Mouse (Mus musculus) heart, embryonic 14.5 days (tissue): ENCODE measurements around the gene Myzap. TPM values are rescaled to one million over a fixed set of nuclear protein-coding genes. Genes with fewer than 3 reads are reported as not detected.
"Not testable (repeated sequence)": the region's sequence is repeated elsewhere in the genome, so short reads cannot be mapped to it uniquely, and the experiment has no call there.

Experiments
- ATAC-seq: fragments of 200-750 bp; cut with Nextera tagmentation; 2 replicates; pipeline ENCODE4 v1.8.0; 2017; ENCODE audit warnings: low read depth, moderate TSS enrichment; ENCODE audit not compliant: insufficient number of reproducible peaks, insufficient read depth, low FRiP score
- H3K27ac ChIP-seq, 2 experiments: fragments of 200-500 bp in 1 of 2; fragments of 300-500 bp in 1 of 2; sonication (generic) in 1 of 2; replicated peaks in 1 of 2; 2 replicates each; pipeline ENCODE4 v1.5.1; 2012 to 2014; ENCODE audit warnings: low read depth in 2 of 2, low read length in 2 of 2, control low read depth in 1 of 2, mild to moderate bottlenecking in 1 of 2, mixed read lengths in 1 of 2; ENCODE audit not compliant: control insufficient read depth in 1 of 2, insufficient read depth in 1 of 2
- H3K27me3 ChIP-seq: fragments of 300-500 bp; sonication (generic); 2 replicates; pipeline ENCODE4 v1.6.1; 2014; ENCODE audit warnings: mild to moderate bottlenecking, low read length, control low read depth; ENCODE audit not compliant: control insufficient read depth, insufficient read depth
- H3K36me3 ChIP-seq: fragments of 300-500 bp; sonication (generic); 2 replicates; pipeline ENCODE4 v1.6.1; 2014; ENCODE audit warnings: mild to moderate bottlenecking, control low read depth, low read length, mixed read lengths; ENCODE audit not compliant: control insufficient read depth, insufficient read depth
- H3K4me1 ChIP-seq, 2 experiments: fragments of 200-500 bp in 1 of 2; fragments of 300-500 bp in 1 of 2; sonication (generic) in 1 of 2; 2 replicates each; pipeline ENCODE4 v1.6.1; 2012 to 2014; ENCODE audit warnings: low read length in 2 of 2, control low read depth in 1 of 2, mixed read lengths in 1 of 2; ENCODE audit not compliant: control insufficient read depth in 2 of 2, insufficient read depth in 2 of 2
- H3K4me2 ChIP-seq: fragments of 300-500 bp; sonication (generic); 2 replicates; pipeline ENCODE4 v1.6.1; 2014; ENCODE audit warnings: mild to moderate bottlenecking, low read length
- H3K4me3 ChIP-seq, 2 experiments: fragments of 200-500 bp in 1 of 2; fragments of 300-500 bp in 1 of 2; sonication (generic) in 1 of 2; 2 replicates each; pipeline ENCODE4 v1.5.1; 2012 to 2014; ENCODE audit warnings: low read length in 2 of 2, mild to moderate bottlenecking in 2 of 2, control low read depth in 1 of 2, low read depth in 1 of 2, moderate library complexity in 1 of 2; ENCODE audit not compliant: control insufficient read depth in 1 of 2, insufficient read depth in 1 of 2
- H3K9ac ChIP-seq: fragments of 300-500 bp; sonication (generic); 2 replicates; pipeline ENCODE4 v1.6.1; 2014; ENCODE audit warnings: mild to moderate bottlenecking, low read length
- H3K9me3 ChIP-seq: fragments of 300-500 bp; sonication (generic); 2 replicates; pipeline ENCODE4 v1.6.1; 2016; ENCODE audit warnings: low read length, control low read depth; ENCODE audit not compliant: control insufficient read depth
- WGBS: fragments of 180-500 bp; shearing (Covaris S2); extraction: QIAGEN DNeasy Blood & Tissue Kit; methylation state at CpG from one replicate; pipeline ENCODE4 v1.1.7; 2014; 5-methylcytosine and 5-hydroxymethylcytosine counted together
- polyA plus RNA-seq: library from polyadenylated mRNA; unstranded; fragments of >200 nt; fragmentation: Nextera tagmentation; extraction: Ambion mirVana; gene quantifications from 2 replicates; pipeline ENCODE4 v1.2.1, GENCODE M21; 2014

The Myzap gene
- polyA plus RNA-seq, 1 experiment from 2014 or later: 125 TPM

DNA sequence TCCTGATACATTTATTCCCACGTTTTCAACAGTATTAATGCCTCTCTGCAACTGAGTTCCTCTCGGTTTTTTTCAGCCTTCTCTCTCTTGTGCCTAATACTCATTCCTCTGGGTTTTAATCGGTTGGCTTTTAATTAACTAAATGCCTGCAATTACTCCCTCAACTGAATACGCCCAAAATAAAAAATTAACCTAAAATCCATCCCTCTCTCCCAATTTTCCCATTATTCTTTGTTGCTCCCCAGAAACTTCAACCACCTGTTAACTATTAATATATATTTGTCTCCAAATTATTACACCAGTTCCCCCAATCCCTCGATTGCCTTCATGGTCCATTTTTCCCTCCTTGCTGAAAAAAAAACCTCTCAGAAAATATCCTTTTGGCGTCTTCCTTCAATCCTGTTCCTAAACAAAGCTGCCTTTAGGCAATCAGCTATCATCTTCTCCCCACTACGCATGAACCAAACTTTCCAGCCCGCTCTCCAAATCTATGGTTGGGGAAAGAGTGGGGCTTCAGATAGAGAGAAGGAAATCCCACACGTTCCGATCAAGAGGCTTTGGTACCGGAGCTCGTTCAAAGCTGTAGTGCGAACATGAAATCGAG lies 107.2 kb downstream of the Myzap start:
- H3K27ac ChIP-seq: peak overlapping the region; percentile 97
- peaks cover 0 to 16% of the 10 kb centered on the region in 2 experiments for H3K4me1 ChIP-seq
- WGBS: 1% methylated on average over 14 of the region's 14 CpGs
- H3K27me3 ChIP-seq: no peaks in the 10 kb centered on the region
- no peaks in the 10 kb centered on the region for H3K9me3 ChIP-seq
- peak overlapping the region; percentile 94 to 100 for H3K4me3 ChIP-seq
- H3K9ac ChIP-seq: peak overlapping the region; percentile 100
- peaks cover 38% of the 10 kb centered on the region for H3K36me3 ChIP-seq
- H3K4me2 ChIP-seq: peak overlapping the region; percentile 90
- ATAC-seq: no peak

DNA sequence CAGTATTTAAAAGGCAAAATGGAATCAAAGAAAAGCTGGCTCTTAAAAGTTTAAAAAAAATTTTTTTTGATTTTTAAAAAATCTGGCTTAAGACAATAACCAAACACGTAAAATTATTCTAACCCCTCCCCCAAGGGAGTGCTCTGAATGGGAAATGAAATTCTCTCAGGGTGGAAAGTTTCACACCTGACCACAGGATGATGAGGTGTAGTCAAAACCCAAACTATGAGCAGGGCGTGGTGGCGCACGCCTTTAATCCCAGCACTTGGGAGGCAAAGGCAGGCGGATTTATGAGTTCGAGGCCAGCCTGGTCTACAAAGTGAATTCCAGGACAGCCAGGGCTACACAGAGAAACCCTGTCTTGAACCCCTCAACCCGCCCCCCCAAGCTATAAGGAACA lies 108.3 kb downstream of the Myzap start:
- peaks cover 0 to 16% of the 10 kb centered on the region in 2 experiments for H3K4me1 ChIP-seq
- peaks cover 49% of the 10 kb centered on the region for H3K36me3 ChIP-seq
- ATAC-seq, H3K27ac ChIP-seq, H3K27me3 ChIP-seq, H3K9me3 ChIP-seq: not testable (repeated sequence)
- peak overlapping the region in 1 of 2 experiments; percentile 100; a peak in 2 of 4 replicates for H3K4me3 ChIP-seq
- WGBS: 86% methylated on average over 7 of the region's 7 CpGs
- peak overlapping the region; percentile 100 for H3K9ac ChIP-seq
- H3K4me2 ChIP-seq: peak overlapping the region; percentile 90

DNA sequence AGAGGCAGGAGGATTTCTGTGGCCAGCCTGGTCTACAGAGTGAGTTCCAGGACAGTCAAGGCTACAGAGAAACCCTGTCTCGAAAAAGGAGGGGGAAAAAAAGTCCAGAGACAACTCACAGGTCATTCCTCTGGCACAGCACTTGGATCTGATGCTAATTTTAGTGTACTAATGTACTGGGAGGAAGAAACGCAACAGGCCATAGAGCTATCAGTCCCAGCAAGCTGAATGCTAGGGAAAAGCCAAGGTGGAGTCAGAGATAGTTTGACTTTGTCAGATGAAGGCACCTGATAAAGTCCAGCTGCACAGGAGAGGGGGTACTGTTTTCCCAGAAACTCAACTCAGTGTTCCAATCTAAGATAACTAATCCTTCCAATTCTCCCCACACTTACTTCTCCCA lies 111.9 kb downstream of the Myzap start:
- Histone ChIP-seq H3K27me3 (no peaks in the 10 kb centered on the region), H3K9ac (no peak overlapping the region), H3K4me3 (no peak overlapping the region), H3K4me2 (no peak overlapping the region), H3K36me3 (peaks cover 80% of the 10 kb centered on the region), H3K27ac (no peak overlapping the region), H3K4me1 (peaks cover 0 to 16% of the 10 kb centered on the region in 2 experiments; a peak in 3 of 4 replicates), H3K9me3 (peaks cover 6% of the 10 kb centered on the region; the same call in 1 of the 2 replicates)
- WGBS: 49% methylated on average over 2 of the region's 2 CpGs
- no peak for ATAC-seq

DNA sequence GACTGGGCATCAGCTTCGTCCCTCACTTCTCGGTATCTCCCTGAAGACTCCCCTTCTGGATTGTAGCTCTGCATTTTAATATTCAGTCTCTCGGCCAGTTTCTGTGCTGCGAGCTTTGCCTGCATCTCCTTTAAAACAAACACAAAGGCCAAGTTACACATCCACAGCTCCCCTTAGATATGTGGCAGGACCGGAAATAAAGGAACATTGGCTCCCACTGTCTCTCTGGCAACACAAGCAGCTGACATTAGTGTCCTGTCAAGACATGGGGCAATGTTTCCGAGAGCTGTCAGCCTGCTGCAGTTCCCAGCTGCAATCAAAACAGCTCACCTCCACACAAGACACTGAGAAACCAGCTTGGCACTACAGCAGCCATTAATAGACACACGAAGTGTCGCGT lies 112.7 kb downstream of the Myzap start:
- H3K4me3 ChIP-seq: no peak overlapping the region

DNA sequence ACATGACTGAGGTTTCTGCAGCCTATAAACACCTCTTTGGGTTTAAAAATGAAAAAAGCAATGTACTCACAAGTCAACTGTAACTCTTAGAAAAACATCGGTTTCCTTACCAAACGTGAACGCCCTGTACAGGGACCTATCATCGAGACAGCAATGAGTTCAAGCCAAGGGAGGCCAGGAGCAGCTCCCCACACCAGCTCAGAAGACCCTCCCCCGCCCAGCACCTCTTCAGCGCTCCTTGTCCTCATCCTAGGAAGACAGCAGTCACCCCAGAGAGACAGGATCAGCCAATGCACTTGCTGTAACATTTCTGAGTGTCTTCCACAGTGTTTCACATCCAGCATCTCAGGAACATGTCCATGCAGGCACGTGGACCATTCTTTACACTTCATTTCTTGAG lies 113.6 kb downstream of the Myzap start:
- Histone ChIP-seq H3K4me1 (peaks cover 0 to 8% of the 10 kb centered on the region in 2 experiments; a peak in 3 of 4 replicates), H3K36me3 (peaks cover 96% of the 10 kb centered on the region), H3K4me2 (no peak overlapping the region), H3K9ac (no peak overlapping the region), H3K9me3 (peaks cover 6% of the 10 kb centered on the region; the same call in 1 of the 2 replicates), H3K27me3 (no peaks in the 10 kb centered on the region), H3K4me3 (no peak overlapping the region), H3K27ac (no peak overlapping the region)
- ATAC-seq: no peak
- WGBS: 88% methylated on average over 7 of the region's 7 CpGs

More for the DNA sequence above, 112.7 kb downstream of the Myzap start:
- no peak for ATAC-seq
- WGBS: 86% methylated on average over 9 of the region's 9 CpGs
- Histone ChIP-seq H3K4me1 (peaks cover 0 to 16% of the 10 kb centered on the region in 2 experiments; a peak in 3 of 4 replicates), H3K4me2 (no peak overlapping the region), H3K9ac (no peak overlapping the region), H3K36me3 (peaks cover 89% of the 10 kb centered on the region), H3K27ac (no peak overlapping the region), H3K27me3 (no peaks in the 10 kb centered on the region), H3K9me3 (peaks cover 6% of the 10 kb centered on the region; the same call in 1 of the 2 replicates)

DNA sequence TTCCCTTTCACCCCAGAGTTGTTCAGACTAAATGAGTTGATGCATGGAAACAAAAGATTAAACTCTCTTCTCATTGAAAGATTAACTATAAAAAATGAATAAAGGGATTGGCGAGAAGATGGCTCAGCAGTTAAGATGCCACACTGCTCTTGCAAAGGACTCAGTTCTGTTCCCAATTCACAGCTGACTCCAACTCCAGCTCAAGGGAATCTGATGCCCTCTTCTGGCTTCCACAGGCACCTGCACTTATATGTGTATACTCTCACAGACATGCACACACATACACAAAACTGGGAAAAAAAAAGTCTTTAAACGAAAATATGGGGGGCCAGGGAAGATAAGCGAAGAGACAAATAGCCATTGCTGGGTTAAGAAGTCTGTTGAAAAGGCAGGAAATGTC lies 115.6 kb downstream of the Myzap start:
- Histone ChIP-seq H3K27me3 (no peaks in the 10 kb centered on the region), H3K4me2 (no peak overlapping the region), H3K9me3 (peaks cover 6% of the 10 kb centered on the region; the same call in 1 of the 2 replicates), H3K4me1 (no peaks in the 10 kb centered on the region; a peak in 1 of 4 replicates), H3K27ac (no peak overlapping the region), H3K9ac (no peak overlapping the region), H3K36me3 (peaks cover 79% of the 10 kb centered on the region), H3K4me3 (no peak overlapping the region)
- WGBS: 98% methylated on average over 3 of the region's 3 CpGs
- no peak for ATAC-seq

DNA sequence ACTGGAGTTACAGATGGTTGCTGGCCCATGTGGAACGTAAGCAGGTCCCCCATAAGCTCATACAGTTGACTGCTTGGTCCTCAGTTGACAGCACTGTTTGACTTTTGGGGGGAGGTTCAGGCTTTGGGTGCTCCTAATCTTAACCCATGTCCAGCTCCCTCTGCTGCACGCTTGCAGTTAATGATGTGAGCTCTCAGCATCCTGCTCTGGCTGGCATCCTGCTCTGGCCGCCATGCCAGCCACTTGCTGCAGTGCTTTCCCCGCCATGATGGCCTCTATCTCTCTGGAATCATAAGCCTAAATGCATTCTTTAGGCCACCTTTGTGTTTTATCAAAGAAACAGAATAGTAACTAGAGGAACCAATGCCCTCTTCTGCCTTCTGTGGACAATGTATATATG lies 116.6 kb downstream of the Myzap start:
- Histone ChIP-seq H3K9ac (no peak overlapping the region), H3K36me3 (peaks cover 69% of the 10 kb centered on the region), H3K4me2 (no peak overlapping the region), H3K27me3 (no peaks in the 10 kb centered on the region), H3K9me3 (peaks cover 6% of the 10 kb centered on the region; the same call in 1 of the 2 replicates), H3K27ac (no peak overlapping the region), H3K4me1 (no peaks in the 10 kb centered on the region), H3K4me3 (no peak overlapping the region)
- no peak for ATAC-seq
- 95% methylated on average over 4 of the region's 4 CpGs for WGBS

DNA sequence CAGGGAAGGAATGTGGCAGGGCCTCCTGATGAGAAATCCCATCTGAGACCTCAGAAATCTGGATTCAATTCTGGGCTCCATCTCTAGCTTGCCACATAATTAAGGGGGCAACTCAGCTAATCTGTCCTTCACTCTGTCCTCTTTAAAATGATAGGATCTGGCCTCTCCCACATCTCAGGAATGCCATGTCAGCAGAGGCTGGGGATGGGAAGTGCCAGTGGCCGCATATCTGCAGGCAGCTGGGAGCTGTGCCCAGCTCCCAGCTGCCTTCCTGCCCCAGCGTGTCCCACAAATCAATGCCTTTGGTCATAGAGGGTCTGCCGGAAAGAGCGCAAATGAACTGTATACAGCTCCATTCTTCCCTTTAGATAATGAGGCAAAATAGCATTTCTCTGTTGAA lies 124.7 kb downstream of the Myzap start:
- Histone ChIP-seq H3K27ac (no peak overlapping the region), H3K4me1 (peaks cover 4 to 12% of the 10 kb centered on the region in 2 experiments), H3K9me3 (no peaks in the 10 kb centered on the region), H3K4me3 (no peak overlapping the region), H3K9ac (no peak overlapping the region), H3K27me3 (no peaks in the 10 kb centered on the region), H3K4me2 (no peak overlapping the region), H3K36me3 (no peaks in the 10 kb centered on the region)
- no peak for ATAC-seq
- WGBS: 41% methylated on average over 4 of the region's 4 CpGs
